Mouse (Mus musculus) layer of hippocampus, adult 18-20 months (tissue): ENCODE measurements around the gene Neo1. TPM values are rescaled to one million over a fixed set of nuclear protein-coding genes. Genes with fewer than 3 reads are reported as not detected.

Experiments
- DNase-seq, 2 experiments: peaks; one replicate each; pipeline ENCODE4 v3.0.0; 2022; ENCODE audit warnings: low spot score in 2 of 2
- long read RNA-seq: library from polyadenylated mRNA; stranded (forward); transcript quantifications from one replicate; pipeline ENCODE4 v2.0.0, GENCODE M21; 2021
- total RNA-seq, 2 experiments: library from RNA; stranded (reverse); gene quantifications; 2 replicates each; pipeline ENCODE4 v1.2.3; 2021

Gene Neo1
- total RNA-seq, result 10 to 100 TPM; 68.9 to 76.6 TPM
- long read RNA-seq, full-length matches to known transcripts, result 2 of 22 reads
- long read RNA-seq, partial matches to known transcripts, result 3 of 22 reads
- long read RNA-seq, other reads (novel, unspliced or antisense), result 17 of 22 reads

DNA sequence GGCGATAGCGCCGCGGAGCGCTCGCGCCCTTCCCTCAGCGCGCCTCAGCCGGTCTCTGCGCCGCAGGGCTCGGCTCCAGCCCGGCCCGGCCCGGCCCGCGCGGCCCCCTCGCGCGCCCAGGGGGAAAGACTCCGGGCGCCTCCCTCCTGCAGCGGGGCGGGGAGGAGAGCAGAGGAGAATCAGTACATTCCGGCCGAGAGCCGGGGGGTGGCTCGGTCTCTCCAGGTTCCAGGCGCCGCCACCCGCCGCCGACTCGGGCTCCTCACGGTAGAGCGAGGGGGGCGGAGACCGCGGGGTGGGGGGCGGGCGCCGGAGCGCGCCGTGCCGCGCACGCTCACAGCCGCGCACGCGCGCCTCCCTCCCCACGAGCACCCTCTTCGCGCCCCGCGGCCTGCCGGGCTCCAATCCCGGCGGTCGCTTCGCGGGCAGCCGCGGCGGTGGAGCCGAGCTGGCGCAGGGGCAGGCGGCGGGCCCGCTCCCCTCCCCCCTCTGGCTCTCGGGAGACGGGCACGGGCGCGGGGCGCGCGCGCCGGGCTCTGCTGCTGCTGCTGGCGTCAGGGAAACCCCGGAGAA is at the start of gene Neo1:
Neo1 (minus strand) TSS at position 283 of the 573 bp plus-strand sequence.
- DNase-seq, result peak; percentile 94 to 96

DNA sequence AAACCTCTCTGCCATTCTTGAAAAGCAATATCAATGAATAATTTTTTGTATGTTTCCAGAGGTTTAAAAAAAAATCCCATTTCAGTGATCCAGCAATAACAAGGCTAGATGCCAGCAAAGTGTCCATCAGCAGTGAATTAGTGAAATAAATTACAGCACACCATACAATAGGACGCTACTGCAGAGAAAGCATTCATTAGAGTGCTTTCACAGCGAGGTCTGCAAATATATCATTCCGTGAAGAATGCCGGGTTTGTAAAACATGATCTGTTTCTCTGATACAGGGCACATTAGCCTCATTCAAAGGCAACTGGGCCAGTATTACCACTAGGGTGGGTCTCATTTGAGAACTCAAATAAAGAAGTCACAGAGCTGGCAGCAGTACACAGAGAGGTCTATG is 39.4 kb upstream of the Neo1 start:
- no peak for DNase-seq

DNA sequence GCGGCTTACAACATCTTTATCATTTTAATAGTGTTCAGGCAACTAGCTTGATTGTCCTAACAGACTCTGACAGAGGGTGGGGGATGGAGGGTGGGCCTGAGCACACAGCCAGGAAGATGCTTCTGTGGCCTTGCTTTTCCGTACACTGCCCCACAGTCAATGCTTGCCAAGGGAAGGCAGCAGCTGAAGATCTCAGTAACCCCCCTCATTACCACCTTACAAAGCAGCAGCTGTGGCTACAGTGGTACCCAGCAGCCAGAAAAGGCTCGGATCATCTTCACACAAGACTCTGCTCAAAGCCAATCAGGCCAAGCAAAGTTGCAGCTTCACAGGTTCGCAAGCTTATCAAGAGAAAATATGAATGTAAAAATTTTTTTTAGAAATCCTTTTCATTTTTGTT is 37.6 kb upstream of the Neo1 start:
- DNase-seq, result no peak

- DNase-seq, result no peak
These were observed 36.0 kb upstream of the Neo1 start for GRCm38 (mm10) chr9:59072076-59072777.

DNA sequence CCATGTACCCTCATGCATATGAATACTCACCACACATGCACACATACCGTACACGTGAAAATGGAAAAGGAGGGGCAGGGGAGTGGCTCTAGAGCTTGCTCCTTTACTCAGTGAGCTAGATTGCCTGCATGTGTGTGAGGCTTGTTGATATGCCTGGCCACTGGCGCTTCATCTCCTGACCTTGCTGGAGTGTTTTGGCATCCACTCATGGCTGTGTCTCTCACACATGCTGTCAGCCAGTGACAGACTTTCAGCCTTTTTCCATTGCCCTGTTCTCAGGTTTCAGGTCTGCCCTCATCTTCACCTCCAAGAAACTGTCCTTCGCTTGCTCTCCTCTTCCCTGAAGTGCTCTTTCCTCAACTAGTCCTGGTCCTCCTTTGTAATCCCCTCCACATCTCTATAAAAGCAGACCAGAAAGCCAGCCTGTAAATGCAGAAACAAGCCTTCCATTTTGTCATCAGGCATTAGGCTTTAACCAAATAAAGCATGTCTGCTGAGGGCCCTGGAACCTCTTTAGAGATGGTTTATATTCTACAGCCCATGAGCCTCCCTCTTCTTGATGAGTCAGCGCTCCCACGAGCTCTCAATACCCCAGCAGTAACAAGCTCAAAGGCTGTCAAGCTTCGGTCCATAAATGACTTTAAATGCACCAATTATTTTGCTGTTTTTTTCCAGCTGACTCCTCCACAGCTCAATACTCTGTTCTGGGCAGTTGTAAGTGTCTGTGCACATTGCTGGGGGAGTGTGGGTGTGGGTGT is 35.2 kb upstream of the Neo1 start:
- DNase-seq, result peak in 1 of 2 experiments; percentile 11

DNA sequence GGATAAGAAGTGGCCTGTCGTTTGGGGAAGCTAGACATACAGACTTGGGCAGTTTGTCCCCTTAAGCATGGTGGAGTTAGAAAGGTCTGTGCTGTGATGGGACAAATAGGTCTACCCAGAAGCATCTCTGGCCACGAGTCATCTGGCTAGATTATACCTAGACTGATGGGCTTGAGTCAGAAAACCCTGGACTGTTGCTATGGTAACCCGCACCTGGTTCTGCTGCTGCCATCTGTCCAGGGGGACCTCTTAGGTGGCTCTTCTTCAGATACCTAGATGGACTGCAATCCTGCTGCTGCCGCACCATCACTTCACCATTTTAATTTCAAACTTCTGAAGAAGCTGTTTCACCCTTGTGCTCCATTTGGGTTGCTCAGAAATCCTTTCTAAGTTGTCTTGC is 34.0 kb upstream of the Neo1 start:
- no peak for DNase-seq

DNA sequence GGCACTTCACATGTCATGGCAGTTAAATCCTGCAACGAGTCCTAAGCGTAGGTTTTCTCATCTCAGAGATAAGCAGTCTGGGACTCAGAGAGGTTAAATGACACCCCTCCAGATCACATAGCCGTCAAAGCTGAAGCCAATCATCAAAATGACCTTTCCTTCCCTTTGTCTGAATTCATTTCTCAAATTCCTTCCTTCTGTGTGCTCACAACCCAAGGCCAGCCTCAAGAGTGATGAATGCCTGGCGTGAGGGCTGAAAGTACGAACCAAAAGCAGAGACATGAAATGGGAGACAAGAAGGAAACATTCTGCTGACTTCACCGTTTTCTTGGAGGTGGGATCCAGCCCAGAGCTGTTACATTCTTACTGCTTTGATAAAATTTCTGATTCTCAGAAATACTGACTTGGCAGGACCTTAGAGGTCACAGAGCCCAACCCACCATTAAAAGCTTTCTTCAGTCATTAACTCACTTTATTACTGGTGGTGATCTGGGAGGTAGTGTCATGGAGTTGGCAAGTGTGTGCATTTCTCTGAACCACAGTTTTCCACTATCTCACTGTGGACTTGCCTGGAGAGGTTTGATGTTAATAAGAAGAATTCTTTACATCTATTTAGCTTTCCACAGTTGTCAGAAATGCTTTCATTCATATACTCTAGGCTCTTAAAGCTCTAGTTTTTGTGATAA is 29.5 kb upstream of the Neo1 start:
- DNase-seq, result no peak

- DNase-seq, result no peak
These were observed 26.2 kb upstream of the Neo1 start for GRCm38 (mm10) chr9:59062409-59062808.

- peak in 1 of 2 experiments; percentile 22 for DNase-seq
These were observed 23.9 kb upstream of the Neo1 start for GRCm38 (mm10) chr9:59060026-59060605.

DNA sequence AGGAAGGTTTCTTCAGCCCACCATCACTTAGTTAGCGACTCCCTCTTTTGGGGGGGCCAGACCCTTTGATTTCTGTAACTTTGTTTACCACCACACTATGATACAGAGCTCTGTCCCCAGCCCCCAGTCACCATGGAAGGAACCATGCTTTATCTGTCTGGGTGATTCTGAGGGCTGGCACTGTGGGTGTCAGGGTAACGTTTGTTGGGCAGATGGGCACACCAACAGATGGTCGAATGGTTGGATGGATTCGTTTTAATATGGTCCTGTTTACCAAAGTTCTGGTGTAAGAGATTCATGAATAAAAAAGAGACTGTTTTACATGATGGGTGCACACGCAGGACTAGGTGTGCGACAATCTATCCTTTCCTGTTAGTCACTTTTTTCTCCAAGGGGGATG is 22.9 kb upstream of the Neo1 start:
- no peak for DNase-seq

DNA sequence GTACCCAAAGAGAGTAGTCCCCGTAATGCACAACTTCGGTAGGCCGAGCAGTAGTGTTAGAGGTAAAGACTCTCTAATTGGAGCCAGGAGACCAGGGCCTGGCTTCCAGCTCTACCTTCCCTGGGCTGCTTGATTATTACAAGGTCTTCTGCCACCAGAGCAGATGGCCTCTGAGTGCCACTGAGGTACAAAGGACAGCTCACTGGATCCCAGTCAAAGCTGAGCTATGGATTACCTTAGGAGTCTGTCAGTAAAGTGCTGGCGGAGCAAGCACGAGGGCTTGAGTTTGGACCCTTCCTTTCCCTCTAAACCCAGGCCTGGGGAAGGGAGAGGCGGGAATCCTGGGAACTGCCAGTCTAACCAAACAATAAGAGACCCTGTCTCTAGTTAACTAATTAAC is 21.8 kb upstream of the Neo1 start:
- no peak for DNase-seq

- DNase-seq, result no peak
These were observed 20.0 kb upstream of the Neo1 start for GRCm38 (mm10) chr9:59056281-59056680.

- no peak for DNase-seq
These were observed 5.6 kb upstream of the Neo1 start for GRCm38 (mm10) chr9:59041805-59042204.

GRCm38 (mm10) chr9:59036732-59037341 is 596 bp upstream of the Neo1 start:
- peak; percentile 15 to 45 for DNase-seq

- DNase-seq, result peak; percentile 13 to 50
These were observed 691 bp downstream of the Neo1 start for GRCm38 (mm10) chr9:59035342-59036158.

GRCm38 (mm10) chr9:59034836-59035235 is 1.4 kb downstream of the Neo1 start:
- peak in 1 of 2 experiments; percentile 6 for DNase-seq

DNA sequence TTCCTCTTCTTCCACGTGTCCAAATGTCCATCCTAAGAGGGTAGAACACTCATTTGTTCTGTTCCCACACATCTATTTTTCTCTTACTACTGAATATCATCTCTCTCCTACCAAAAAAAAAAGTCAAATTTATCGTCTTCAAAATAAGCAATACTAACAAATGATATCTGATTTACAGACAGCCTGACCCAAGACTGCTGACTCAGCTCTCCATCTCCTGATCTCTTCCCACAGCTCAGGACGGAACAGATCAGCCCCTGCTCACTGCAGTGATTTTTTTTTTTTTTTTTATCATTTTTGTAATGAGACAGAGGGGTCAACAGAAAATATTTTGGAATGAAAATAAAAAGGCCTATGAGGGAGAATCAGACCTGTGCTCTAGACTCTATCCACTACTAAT is 2.7 kb downstream of the Neo1 start:
- no peak for DNase-seq

DNA sequence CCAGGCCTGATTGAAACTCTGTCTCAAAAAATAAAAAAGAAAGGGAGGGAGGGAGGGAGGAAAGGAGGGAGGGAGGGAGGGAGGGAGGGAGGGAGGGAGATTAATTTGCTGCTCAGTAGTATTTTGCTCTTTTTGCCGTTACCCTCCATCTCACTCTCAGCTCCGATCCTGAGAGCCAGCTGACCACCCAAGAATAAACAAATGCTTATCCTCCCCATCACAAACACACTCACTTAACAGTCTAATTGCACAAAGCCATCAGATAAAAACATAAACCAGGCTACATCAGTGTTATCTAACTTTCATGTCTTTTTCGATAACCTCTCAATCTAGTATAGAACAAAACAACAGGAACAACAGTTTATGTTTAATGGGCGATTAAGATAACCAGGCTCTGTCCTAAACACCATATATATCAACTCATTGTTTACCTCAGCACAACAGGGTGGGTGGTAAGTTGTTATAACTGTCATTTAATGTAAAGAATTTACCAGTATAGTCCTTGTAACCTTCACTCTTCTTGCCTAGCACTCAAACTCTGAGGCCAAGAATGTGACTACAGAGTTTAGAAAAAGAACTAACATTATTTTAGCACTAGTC is 11.9 kb downstream of the Neo1 start:
- no peak for DNase-seq

DNA sequence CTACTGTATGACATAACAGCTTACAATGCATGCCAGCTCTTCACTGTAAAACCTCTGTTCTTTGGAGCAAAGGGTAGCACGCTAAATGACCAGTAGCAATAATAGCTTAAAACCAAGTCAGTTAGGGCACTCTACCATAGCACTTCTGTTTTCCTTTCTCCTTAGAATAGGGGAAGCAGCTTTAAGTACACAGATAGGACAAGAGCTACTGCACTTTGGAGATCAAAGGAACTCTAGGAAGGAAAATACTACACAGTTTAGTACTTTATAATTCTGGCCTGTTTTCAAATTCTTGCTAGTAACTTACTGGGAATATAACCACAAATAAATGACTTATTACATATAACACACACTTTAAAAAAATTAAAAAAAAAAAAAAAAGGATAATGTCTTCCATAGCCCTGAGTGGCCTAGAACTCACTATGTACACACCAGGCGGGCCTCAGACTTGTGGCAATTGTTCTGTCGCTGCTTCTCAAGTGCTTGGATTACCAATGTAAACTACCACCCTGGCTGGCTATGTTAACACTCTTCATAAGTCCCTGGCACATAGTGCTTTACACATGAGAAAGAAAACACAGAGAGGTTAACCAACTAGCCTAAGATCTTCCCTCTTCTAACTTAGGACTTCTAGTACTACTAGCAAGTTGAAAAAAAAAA is 20.1 kb downstream of the Neo1 start:
- DNase-seq, result no peak
